Mouse (Mus musculus) midbrain, embryonic 12.5 days (tissue): ENCODE results near the gene Gm16253. TPM values are rescaled to one million over a fixed set of nuclear protein-coding genes. Genes with fewer than 3 reads are reported as not detected.

Experiments used
- ATAC-seq: fragments of 200-750 bp; cut with Nextera tagmentation; 2 replicates; pipeline ENCODE4 v1.8.0; 2017; ENCODE audit warnings: low read depth, moderate TSS enrichment, moderate library complexity; ENCODE audit not compliant: low FRiP score
- H3K27ac ChIP-seq: fragments of 300-500 bp; sonication (generic); replicated peaks from 2 replicates; pipeline ENCODE4 v1.5.1; 2016; ENCODE audit warnings: mild to moderate bottlenecking
- H3K27me3 ChIP-seq: fragments of 300-500 bp; sonication (generic); 2 replicates; pipeline ENCODE4 v1.6.1; 2016; ENCODE audit warnings: mild to moderate bottlenecking
- H3K36me3 ChIP-seq: fragments of 300-500 bp; sonication (generic); 2 replicates; pipeline ENCODE4 v1.6.1; 2016
- H3K4me1 ChIP-seq: fragments of 300-500 bp; sonication (generic); 2 replicates; pipeline ENCODE4 v1.6.1; 2016
- H3K4me2 ChIP-seq: fragments of 300-500 bp; sonication (generic); replicated peaks from 2 replicates; pipeline ENCODE4 v1.6.1; 2016; ENCODE audit warnings: mild to moderate bottlenecking, moderate library complexity
- H3K4me3 ChIP-seq: fragments of 300-500 bp; sonication (generic); 2 replicates; pipeline ENCODE4 v1.5.1; 2016; ENCODE audit warnings: mild to moderate bottlenecking
- H3K9ac ChIP-seq: fragments of 300-500 bp; sonication (generic); replicated peaks from 2 replicates; pipeline ENCODE4 v1.6.1; 2016; ENCODE audit warnings: mild to moderate bottlenecking, moderate library complexity
- H3K9me3 ChIP-seq: fragments of 300-500 bp; sonication (generic); 2 replicates; pipeline ENCODE4 v1.6.1; 2016; ENCODE audit warnings: mild to moderate bottlenecking
- WGBS: fragments of 180-500 bp; shearing (Covaris S2); methylation state at CpG from one replicate; pipeline ENCODE4 v1.1.7; 2016; 5-methylcytosine and 5-hydroxymethylcytosine counted together
- polyA plus RNA-seq: library from polyadenylated mRNA; unstranded; fragments of >200 nt; fragmentation: Nextera tagmentation; extraction: Ambion mirVana; gene quantifications from 2 replicates; pipeline ENCODE4 v1.2.1, GENCODE M21; 2016

The Gm16253 gene
- polyA plus RNA-seq, 1 experiment from 2014 or later: 2.0 TPM

GRCm38 (mm10) chr3:96558159-96558558 lies 18.6 kb upstream of the Gm16253 start:
- H3K36me3 ChIP-seq: peaks cover 23% of the 10 kb centered on the region
- H3K27ac ChIP-seq: peak overlapping the region; percentile 49
- no peaks in the 10 kb centered on the region for H3K9me3 ChIP-seq
- H3K27me3 ChIP-seq: no peaks in the 10 kb centered on the region
- peaks cover 51% of the 10 kb centered on the region for H3K4me1 ChIP-seq
- H3K4me2 ChIP-seq: peak overlapping the region; percentile 83
- peak overlapping the region; percentile 75 for H3K4me3 ChIP-seq
- peak overlapping the region; percentile 80 for H3K9ac ChIP-seq
- WGBS: 3% methylated on average over 17 of the region's 17 CpGs
- no peak for ATAC-seq

DNA sequence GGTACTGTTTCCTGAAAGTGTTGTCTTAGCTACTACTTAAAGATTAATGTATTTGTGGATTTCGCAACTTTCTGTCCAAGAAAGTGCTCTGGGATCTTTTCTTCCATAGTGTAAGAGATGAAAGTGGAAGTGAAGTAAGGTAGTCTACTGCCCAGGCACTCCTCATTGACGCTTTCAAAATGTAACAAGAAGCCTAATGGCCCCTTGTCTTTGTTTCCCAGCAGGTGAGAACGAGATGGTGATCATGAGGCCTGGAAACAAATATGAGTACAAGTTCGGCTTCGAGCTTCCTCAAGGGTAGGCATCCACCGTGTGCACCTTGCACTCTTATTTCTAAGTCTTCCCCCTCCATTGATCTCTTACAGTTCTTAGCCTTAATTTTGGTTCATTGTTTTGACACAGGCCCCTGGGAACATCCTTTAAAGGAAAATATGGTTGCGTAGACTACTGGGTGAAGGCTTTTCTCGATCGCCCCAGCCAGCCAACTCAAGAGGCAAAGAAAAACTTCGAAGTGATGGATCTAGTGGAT lies 18.1 kb upstream of the Gm16253 start:
- Histone ChIP-seq H3K4me2 (peak overlapping the region; percentile 83), H3K9ac (peak overlapping the region; percentile 80), H3K27me3 (no peaks in the 10 kb centered on the region), H3K9me3 (no peaks in the 10 kb centered on the region), H3K4me1 (peaks cover 51% of the 10 kb centered on the region), H3K36me3 (peaks cover 23% of the 10 kb centered on the region), H3K4me3 (peak overlapping the region; percentile 75), H3K27ac (no peak overlapping the region)
- WGBS: 49% methylated on average over 10 of the region's 10 CpGs
- ATAC-seq: no peak

GRCm38 (mm10) chr3:96559398-96559910 lies 17.3 kb upstream of the Gm16253 start:
- no peak for ATAC-seq
- Histone ChIP-seq H3K4me2 (peak overlapping the region; percentile 83), H3K27ac (no peak overlapping the region), H3K27me3 (no peaks in the 10 kb centered on the region), H3K36me3 (peaks cover 23% of the 10 kb centered on the region), H3K9me3 (no peaks in the 10 kb centered on the region), H3K4me3 (peak overlapping the region; percentile 75), H3K9ac (peak overlapping the region; percentile 80; the same call in 1 of the 2 replicates), H3K4me1 (peaks cover 51% of the 10 kb centered on the region)
- 89% methylated on average over 12 of the region's 12 CpGs for WGBS

DNA sequence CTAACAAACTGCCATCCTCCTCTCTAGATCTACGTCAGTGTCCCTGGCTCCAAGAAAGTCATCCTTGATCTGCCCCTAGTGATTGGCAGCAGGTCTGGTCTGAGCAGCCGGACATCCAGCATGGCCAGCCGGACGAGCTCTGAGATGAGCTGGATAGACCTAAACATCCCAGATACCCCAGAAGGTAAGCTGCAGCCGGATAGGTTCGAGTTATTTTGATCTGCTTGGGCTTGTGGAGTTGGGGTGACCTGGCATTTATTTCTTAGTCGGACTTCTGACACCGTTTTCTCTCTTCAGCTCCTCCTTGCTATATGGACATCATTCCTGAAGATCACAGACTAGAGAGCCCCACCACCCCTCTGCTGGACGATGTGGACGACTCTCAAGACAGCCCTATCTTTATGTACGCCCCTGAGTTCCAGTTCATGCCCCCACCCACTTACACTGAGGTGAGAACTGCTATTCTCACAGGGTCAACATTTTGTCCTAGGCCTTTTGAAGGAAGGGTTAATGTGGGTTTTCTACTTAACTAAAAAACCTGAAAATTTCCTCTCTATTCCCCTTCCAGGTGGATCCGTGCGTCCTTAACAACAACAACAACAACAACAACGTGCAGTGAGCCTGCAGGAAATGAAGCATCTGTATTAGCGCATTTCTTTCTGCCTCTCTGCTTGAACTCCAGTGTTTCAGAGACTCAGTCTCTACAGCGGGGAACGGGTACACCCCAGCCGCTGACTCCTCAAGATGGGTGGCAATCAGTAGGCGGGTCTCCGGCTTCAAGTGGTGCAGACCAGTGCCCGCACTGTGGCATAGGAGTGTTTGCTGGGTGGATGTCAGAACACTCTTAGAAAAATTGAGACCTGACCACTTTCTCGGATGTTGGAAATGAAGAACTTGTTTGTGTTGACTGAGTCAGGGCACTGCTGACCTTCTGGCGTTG lies 16.6 kb upstream of the Gm16253 start:
- ATAC-seq: no peak
- Histone ChIP-seq H3K27ac (no peak overlapping the region), H3K4me2 (peak overlapping the region; percentile 83), H3K4me1 (peaks cover 47% of the 10 kb centered on the region), H3K36me3 (peaks cover 23% of the 10 kb centered on the region), H3K4me3 (peak overlapping the region; percentile 75), H3K27me3 (no peaks in the 10 kb centered on the region), H3K9me3 (no peaks in the 10 kb centered on the region), H3K9ac (peak overlapping the region; percentile 80; the same call in 1 of the 2 replicates)
- WGBS: 93% methylated on average over 23 of the region's 23 CpGs

GRCm38 (mm10) chr3:96560881-96561668 lies 15.7 kb upstream of the Gm16253 start:
- no peak overlapping the region for H3K9ac ChIP-seq
- peak overlapping the region; percentile 83 for H3K4me2 ChIP-seq
- H3K27ac ChIP-seq: no peak overlapping the region
- H3K9me3 ChIP-seq: no peaks in the 10 kb centered on the region
- H3K36me3 ChIP-seq: peaks cover 23% of the 10 kb centered on the region
- H3K4me3 ChIP-seq: peak overlapping the region; percentile 10
- peaks cover 42% of the 10 kb centered on the region for H3K4me1 ChIP-seq
- H3K27me3 ChIP-seq: no peaks in the 10 kb centered on the region
- WGBS: 92% methylated on average over 9 of the region's 9 CpGs
- ATAC-seq: no peak

GRCm38 (mm10) chr3:96561946-96562681 lies 14.7 kb upstream of the Gm16253 start:
- Histone ChIP-seq H3K9ac (no peak overlapping the region), H3K27ac (0 out of 2 replicates have a peak overlapping the region, but pooled peaks have one; percentile 30), H3K36me3 (peaks cover 23% of the 10 kb centered on the region), H3K4me3 (no peak overlapping the region), H3K9me3 (no peaks in the 10 kb centered on the region), H3K4me1 (peaks cover 33% of the 10 kb centered on the region), H3K4me2 (no peak overlapping the region), H3K27me3 (no peaks in the 10 kb centered on the region)
- WGBS: 60% methylated on average over 10 of the region's 10 CpGs
- no peak for ATAC-seq

GRCm38 (mm10) chr3:96563267-96563666 lies 13.5 kb upstream of the Gm16253 start:
- H3K9me3 ChIP-seq: no peaks in the 10 kb centered on the region
- no peak overlapping the region for H3K9ac ChIP-seq
- ATAC-seq: no peak
- H3K4me1 ChIP-seq: peaks cover 31% of the 10 kb centered on the region
- no peak overlapping the region for H3K4me2 ChIP-seq
- peaks cover 23% of the 10 kb centered on the region for H3K36me3 ChIP-seq
- no peak overlapping the region for H3K27ac ChIP-seq
- 97% methylated on average over 8 of the region's 8 CpGs for WGBS
- no peak overlapping the region for H3K4me3 ChIP-seq
- no peaks in the 10 kb centered on the region for H3K27me3 ChIP-seq

DNA sequence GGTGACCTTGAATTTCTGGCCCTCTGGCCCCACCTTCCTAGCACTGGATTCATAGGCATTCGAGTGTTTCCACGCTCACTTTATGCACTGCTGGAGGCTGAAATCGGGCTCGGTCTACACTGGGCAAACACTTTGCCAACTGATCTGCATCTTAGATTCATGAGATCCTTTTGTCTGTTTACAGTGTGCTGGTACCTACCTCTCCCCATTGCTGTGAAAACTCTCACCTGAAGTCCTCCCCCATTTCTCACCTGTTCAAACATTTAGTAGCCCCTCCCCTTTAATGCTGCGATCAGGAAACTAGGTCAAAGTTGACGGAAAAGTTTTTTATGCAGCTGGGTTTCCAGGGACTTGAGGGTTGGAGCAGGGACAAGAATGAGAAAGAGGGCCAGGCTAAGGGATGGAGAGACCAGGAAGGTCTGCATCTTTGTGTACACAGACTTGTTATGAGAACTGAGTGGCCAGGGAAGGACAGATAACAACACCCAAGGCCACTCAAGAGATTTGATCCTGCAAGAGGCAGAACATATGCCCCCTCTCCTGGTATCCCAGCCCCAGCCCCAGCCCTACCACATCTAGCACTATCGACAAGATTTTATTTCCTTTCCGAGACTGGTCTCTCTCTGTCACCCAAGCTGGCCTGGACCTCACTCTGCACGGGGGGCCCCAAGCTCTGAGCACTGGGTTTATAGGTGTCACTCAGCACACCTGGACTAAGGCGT lies 12.7 kb upstream of the Gm16253 start:
- ATAC-seq: no peak
- Histone ChIP-seq H3K27ac (no peak overlapping the region), H3K36me3 (peaks cover 23% of the 10 kb centered on the region), H3K4me3 (no peak overlapping the region), H3K4me1 (peaks cover 24% of the 10 kb centered on the region), H3K9ac (no peak overlapping the region), H3K4me2 (no peak overlapping the region), H3K27me3 (no peaks in the 10 kb centered on the region), H3K9me3 (no peaks in the 10 kb centered on the region)
- 79% methylated on average over 10 of the region's 10 CpGs for WGBS

- no peak for ATAC-seq
- Histone ChIP-seq H3K4me2 (no peak overlapping the region), H3K9me3 (no peaks in the 10 kb centered on the region), H3K27me3 (no peaks in the 10 kb centered on the region), H3K4me3 (no peak overlapping the region), H3K9ac (no peak overlapping the region), H3K27ac (no peak overlapping the region), H3K36me3 (peaks cover 19% of the 10 kb centered on the region), H3K4me1 (peaks cover 19% of the 10 kb centered on the region)
- WGBS: 83% methylated on average over 7 of the region's 7 CpGs
Observed at GRCm38 (mm10) chr3:96564633-96565032, 12.2 kb upstream of the Gm16253 start.

GRCm38 (mm10) chr3:96565105-96565504 lies 11.7 kb upstream of the Gm16253 start:
- no peaks in the 10 kb centered on the region for H3K27me3 ChIP-seq
- H3K4me3 ChIP-seq: no peak overlapping the region
- H3K9ac ChIP-seq: no peak overlapping the region
- WGBS: 85% methylated on average over 3 of the region's 3 CpGs
- peaks cover 14% of the 10 kb centered on the region for H3K36me3 ChIP-seq
- no peak for ATAC-seq
- H3K4me1 ChIP-seq: peaks cover 14% of the 10 kb centered on the region
- H3K27ac ChIP-seq: no peak overlapping the region
- H3K4me2 ChIP-seq: no peak overlapping the region
- no peaks in the 10 kb centered on the region for H3K9me3 ChIP-seq
